Mouse (Mus musculus): ENCODE data around the gene Eml6.

The Eml6 gene

DNA sequence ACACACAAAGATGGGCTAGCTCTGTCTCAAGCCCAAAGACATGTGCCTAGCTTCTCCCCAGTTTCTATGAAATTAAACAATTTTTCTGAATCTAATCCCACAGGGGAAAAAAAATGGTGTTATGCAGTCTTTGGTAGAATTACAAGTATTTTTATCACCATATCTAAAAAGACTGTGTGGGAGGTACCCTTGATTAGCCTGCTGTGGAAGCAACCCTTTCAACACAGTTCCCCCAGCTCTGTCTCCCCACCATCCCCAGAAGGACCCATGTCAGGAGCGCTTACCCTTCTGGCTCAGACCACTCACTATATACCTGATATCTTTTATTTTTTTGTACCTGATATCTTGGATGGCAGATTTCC, 276.4 kb downstream of the Eml6 start:
- CTCF ChIA-PET: no interaction called here

- CTCF ChIA-PET: no interaction called here
Observed at GRCm38 (mm10) chr11:29748750-29749467, 276.9 kb downstream of the Eml6 start.

DNA sequence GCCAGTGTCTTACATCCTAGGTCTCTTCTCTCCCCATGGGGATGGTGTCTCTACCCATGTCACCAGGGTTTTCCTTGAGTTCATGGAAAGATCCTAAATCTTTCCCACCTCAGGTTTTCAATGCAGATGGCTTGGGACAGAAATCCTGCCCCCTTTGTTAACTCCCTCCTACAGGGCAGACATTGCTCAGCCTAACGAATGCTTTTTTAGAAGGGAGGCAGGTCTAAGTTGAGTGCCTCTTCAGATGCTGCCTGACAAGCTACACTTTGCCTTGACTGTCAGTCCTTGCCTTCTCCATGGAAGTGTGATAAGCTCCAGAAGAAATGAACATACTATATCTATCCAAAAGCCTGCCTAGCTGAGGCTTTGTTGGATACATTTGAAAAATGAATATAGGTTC, 278.0 kb downstream of the Eml6 start:
- CTCF ChIA-PET: interaction anchor here (0.7 kb wide), 1 partner anchor 461 kb away, joined by 6 read pairs; no protein-coding TSS in a partner anchor

DNA sequence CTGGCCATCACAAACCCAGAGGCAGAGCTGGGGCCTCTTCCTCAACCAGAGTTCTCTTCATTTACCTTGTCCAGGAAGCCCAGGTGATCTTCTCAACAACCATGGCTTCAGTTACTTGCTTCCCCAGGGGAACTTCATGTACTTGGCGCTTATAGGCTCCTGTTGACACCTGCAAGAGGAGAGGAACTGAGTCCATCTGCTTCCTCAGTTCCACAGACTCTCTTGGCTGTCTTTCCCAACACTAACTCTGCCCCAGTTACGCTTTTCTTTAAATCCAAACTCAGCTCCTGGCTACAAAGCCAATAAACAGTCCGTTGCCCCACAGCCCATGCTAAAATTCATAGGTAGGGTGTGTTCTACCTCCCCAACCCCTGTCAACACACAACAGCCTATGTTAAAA, 278.5 kb downstream of the Eml6 start:
- CTCF ChIA-PET: no interaction called here

- CTCF ChIA-PET: no interaction called here
Observed at GRCm38 (mm10) chr11:29746203-29746602, 279.6 kb downstream of the Eml6 start.

- CTCF ChIA-PET: no interaction called here
Observed at GRCm38 (mm10) chr11:29745513-29745912, 280.3 kb downstream of the Eml6 start.

DNA sequence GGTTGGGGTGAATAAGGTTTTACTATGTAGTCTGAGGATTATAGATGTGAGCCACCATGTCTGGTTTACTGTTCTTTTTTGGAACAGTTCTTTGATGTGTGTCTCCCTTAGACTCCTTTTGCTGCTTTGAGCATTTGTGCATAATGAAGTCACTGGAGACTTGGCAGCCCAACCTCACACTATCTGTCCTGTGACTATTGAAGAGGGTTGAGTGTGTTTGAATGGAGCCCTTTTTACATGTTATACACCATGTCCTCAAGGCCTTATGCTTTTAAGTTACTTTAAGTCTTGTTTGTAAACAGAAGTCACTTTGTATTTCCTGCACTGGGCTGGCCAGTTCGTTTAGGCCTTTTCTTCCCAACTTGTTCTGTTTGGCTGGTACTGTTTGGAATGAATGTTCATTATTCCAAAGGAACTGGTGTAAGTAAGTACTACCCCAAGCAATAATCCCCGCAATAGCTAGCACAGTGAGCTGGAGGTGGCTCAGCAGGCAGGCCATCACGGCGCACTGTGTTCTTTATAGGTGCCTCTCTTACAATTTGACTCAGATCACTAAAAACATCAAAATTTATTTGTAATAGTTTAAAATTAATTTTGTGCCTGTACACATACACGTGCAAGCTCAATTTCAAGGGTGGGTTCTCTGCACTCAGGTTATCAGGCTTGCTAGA, 280.9 kb downstream of the Eml6 start:
- CTCF ChIA-PET: no interaction called here

DNA sequence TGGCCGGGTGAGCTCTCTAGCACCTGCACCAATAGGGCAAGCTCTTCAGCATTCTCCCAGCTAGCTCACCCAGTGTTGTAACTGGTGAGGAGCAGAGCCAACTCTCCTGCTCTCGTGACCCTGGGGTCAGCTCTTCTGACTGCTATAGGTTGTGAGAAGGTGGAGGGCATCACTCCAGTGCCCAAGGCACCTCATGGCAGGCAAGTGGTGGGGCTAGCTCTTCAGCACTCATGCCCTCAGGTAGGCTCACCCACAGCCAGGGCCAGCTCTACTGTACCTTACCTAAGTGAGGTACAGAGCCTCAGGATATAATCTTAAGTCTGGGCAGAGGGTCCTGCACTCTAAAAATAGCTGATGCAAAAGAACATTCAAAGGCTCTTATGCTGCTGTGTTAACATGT, 286.1 kb downstream of the Eml6 start:
- CTCF ChIA-PET: no interaction called here

- CTCF ChIA-PET: no interaction called here
Observed at GRCm38 (mm10) chr11:29727901-29728300, 297.9 kb downstream of the Eml6 start.

- CTCF ChIA-PET: no interaction called here
Observed at GRCm38 (mm10) chr11:29725610-29726009, 300.2 kb downstream of the Eml6 start.

DNA sequence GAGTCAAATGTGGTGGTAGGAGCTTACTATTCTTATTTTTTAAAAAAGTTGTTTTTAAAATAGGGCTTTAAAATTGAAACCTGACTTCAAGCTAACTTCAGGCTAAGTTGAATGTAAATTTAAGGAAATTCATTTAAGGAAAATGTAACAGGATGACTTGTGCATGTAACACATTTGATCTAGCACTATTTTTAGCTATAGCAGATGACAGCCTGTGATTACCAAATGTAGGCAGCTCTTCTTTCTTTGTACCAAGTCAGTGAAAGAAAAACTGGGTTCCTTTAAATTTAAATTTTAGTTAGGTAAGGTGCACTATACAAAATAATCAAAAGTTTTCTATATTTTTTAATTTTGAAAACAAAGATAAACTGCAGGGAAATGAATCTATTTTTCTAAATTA, 300.7 kb downstream of the Eml6 start:
- CTCF ChIA-PET: no interaction called here

DNA sequence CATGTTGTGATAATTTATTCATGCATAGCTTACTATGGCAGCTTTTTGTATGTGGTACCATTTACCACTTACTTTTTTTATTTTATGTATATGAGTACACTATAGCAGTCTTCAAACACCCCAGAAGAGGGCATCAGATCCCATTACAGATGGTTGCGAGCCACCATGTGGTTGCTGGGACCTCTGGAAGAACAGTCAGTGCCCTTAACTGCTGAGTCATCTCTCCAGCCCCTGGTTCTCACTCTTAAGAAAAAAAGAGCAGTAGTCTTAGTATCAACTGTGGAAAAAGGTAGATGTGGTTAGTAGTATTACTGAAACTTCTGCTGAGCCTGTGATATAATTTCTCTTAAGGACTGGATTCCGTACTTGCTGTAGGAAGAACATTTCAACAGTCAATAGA, 301.6 kb downstream of the Eml6 start:
- CTCF ChIA-PET: no interaction called here

GRCm38 (mm10) chr11:29719597-29719996, 306.2 kb downstream of the Eml6 start:
- CTCF ChIA-PET: interaction anchor here (0.6 kb wide), 1 partner anchor 55 kb away, joined by 5 read pairs; no protein-coding TSS in a partner anchor

- CTCF ChIA-PET: no interaction called here
Observed at GRCm38 (mm10) chr11:29718541-29718940, 307.3 kb downstream of the Eml6 start.

GRCm38 (mm10) chr11:29715499-29715898, 310.3 kb downstream of the Eml6 start:
- CTCF ChIA-PET: no interaction called here

DNA sequence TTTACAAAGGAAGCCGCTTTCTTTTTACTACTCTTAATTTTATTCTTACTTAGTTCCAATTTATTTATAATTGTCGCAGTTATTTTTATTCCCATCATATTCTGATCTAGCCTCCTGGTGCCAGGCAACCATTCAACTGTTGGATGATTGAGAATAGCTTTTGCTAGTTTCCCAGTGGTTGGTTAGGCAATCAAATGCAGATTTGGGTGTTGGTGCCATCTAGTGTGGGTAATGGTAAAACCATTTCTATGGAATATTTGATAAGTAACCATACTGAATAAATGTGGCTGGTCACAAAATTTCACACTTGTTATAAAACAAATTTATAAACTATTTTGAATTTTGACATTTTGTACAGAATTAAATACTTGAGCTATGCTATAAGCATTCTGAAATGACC, 311.0 kb downstream of the Eml6 start:
- CTCF ChIA-PET: no interaction called here

DNA sequence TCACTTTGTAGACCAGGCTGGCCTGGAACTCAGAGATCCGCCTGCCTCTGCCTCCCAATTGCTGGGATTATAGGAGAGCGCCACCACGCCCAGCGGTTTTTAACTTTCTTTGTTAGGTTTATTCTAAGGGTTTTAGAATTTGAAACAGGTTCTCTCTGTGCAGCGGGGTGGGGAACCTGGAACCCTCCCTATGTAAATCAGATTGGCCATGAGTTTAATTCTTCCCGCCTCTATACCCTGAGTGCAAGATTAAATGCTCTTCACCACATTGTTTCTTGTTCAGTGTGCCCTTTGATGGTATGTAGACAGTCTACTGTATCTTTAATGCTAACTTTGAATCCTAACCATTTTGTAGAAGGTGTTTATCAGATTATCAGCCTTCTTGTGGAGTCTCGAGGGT, 311.7 kb downstream of the Eml6 start:
- CTCF ChIA-PET: no interaction called here

DNA sequence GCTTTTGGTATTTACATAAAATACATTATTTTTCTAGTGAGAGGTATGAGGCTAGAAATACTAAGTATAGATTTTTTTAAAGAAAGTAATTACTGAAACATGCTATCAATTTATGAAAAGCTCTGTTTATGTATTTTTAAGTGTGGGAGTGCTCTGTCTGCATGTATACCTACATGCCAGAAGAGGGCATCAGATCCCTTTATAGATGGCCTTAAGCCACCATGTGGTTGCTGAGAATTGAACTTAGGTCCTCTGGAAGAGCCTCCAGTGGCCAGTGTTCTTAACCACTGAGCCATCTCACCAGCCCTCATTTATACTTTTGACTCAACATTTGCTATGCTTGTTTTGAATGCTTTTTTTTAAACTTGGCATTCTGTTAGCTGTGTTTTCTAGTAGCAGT, 316.3 kb downstream of the Eml6 start:
- CTCF ChIA-PET: no interaction called here

GRCm38 (mm10) chr11:29706845-29707244, 319.0 kb downstream of the Eml6 start:
- CTCF ChIA-PET: interaction anchor here (0.6 kb wide), 1 partner anchor 114 kb away, joined by 3 read pairs; no protein-coding TSS in a partner anchor

GRCm38 (mm10) chr11:29705263-29705662, 320.6 kb downstream of the Eml6 start:
- CTCF ChIA-PET: interaction anchor here (0.8 kb wide), 1 partner anchor 12 kb away, joined by 3 read pairs; no protein-coding TSS in a partner anchor

GRCm38 (mm10) chr11:29702721-29703120, 323.1 kb downstream of the Eml6 start:
- CTCF ChIA-PET: interaction anchor here (0.6 kb wide), 1 partner anchor 351 kb away, joined by 5 read pairs; no protein-coding TSS in a partner anchor

GRCm38 (mm10) chr11:29694754-29695153, 331.1 kb downstream of the Eml6 start:
- CTCF ChIA-PET: no interaction called here
